In genomic region chr12:85286941-85287340, GRCm38 (mm10) we compare ENCODE assay signal across 8 mouse cellular contexts. TPM values are rescaled to one million over a fixed set of nuclear protein-coding genes. Genes with fewer than 3 reads are reported as not detected.
DNase-seq lines count a peak whose midpoint lies in the region; TF ChIP-seq lines count a peak whose summit lies in the region.

No protein-coding gene starts in this region.

- DNase-seq in gastrocnemius, adult 2 months: no peak
- DNase-seq in gastrocnemius, postnatal 10 days: no peak
- peak; percentile 26 for DNase-seq in right cerebral cortex, postnatal 4 days
- no peak for DNase-seq in right cerebral cortex, adult 2 months (ENCODE audit: low spot score in 2 of 2)
- DNase-seq in kidney, postnatal 4 days: peak; percentile 71 to 73
- peak; percentile 45 to 47 for DNase-seq in thymus, postnatal 36 days
- no peak for DNase-seq in neural tube, embryonic 10.5 days (ENCODE audit: extremely low spot score, low spot score)
- no peak for DNase-seq in adipocyte (ENCODE audit: low spot score)

- TF ChIP-seq CTCF in gastrocnemius, adult 2 months (IDR thresholded peaks at IDR 0.05): peak; percentile 48

- H3K4me3 ChIP-seq in gastrocnemius, adult 2 months: peak overlapping the region; percentile 82

- intact Hi-C loops in gastrocnemius, adult 2 months (cut with DNase I): loop anchor here (5.0 kb wide), 1 partner anchor 120 kb away; no protein-coding TSS in a partner anchor

- peak overlapping the region; percentile 91; the same call in 1 of the 2 replicates for H3K27ac ChIP-seq in gastrocnemius, adult 2 months

RNA-seq across cellular contexts. Expression of gene Acyp1, which starts 1.3 kb away (rescaled TPM):
- 10 to 100 TPM; 37.9 to 52.7 TPM for total RNA-seq in gastrocnemius, adult 2 months (2021)
- total RNA-seq in gastrocnemius, postnatal 10 days (2021): 10 to 100 TPM; 20.5 to 24.9 TPM

RNA-seq across cellular contexts. Expression of gene Zc2hc1c, which starts 1.4 kb away (rescaled TPM):
- 1 to 10 TPM in 1 of 2 experiments, under 1 TPM in 1; 0.95 to 1.7 TPM for total RNA-seq in gastrocnemius, adult 2 months (2021)
- under 1 TPM; 0.63 TPM for total RNA-seq in gastrocnemius, postnatal 10 days (2021)

RNA-seq across cellular contexts. Expression of gene Mlh3, which starts 16.5 kb away (rescaled TPM):
- 10 to 100 TPM in 1 of 2 experiments, 1 to 10 TPM in 1; 8.9 to 10.6 TPM for total RNA-seq in gastrocnemius, adult 2 months (2021)
- total RNA-seq in gastrocnemius, postnatal 10 days (2021): 10 to 100 TPM in 1 of 2 experiments, 1 to 10 TPM in 1; 8.7 to 10.8 TPM

RNA-seq across cellular contexts. Expression of gene Nek9, which starts 52.2 kb away (rescaled TPM):
- 100 to 1,000 TPM in 1 of 2 experiments, 10 to 100 TPM in 1; 99.2 to 131 TPM for total RNA-seq in gastrocnemius, adult 2 months (2021)
- total RNA-seq in gastrocnemius, postnatal 10 days (2021): 10 to 100 TPM; 50.5 to 50.7 TPM

Comparison
In these comparisons a context has a peak if more than half of its experiments do, and no peak if none do; other contexts are left out.
1. DNase-seq: peak in right cerebral cortex, postnatal 4 days (single experiment), kidney, postnatal 4 days (2 of 2) and thymus, postnatal 36 days (2 of 2); none in gastrocnemius, adult 2 months (single experiment), gastrocnemius, postnatal 10 days (single experiment), right cerebral cortex, adult 2 months (0 of 2), neural tube, embryonic 10.5 days (single experiment) and adipocyte (single experiment).